Mouse (Mus musculus): ENCODE measurements around the gene Dna2. TPM values are rescaled to one million over a fixed set of nuclear protein-coding genes. Genes with fewer than 3 reads are reported as not detected.

The Dna2 gene
- polyA plus RNA-seq, 1 experiment from 2014 or later: 21.0 TPM

Other genes starting within 250 kb of the Dna2 start
- 3.2 and 3.3 TPM in 2 replicates for gene Stox1, start 220.9 kb upstream of the Dna2 start, polyA plus RNA-seq (2016; fragmentation: Nextera tagmentation; extraction: Ambion mirVana)
- gene Ccar1, start 154.7 kb upstream of the Dna2 start, polyA plus RNA-seq (2016; fragmentation: Nextera tagmentation; extraction: Ambion mirVana): 109 and 154 TPM in 2 replicates
- 26.7 and 27.5 TPM in 2 replicates for gene Tet1, start 38.0 kb upstream of the Dna2 start, polyA plus RNA-seq (2016; fragmentation: Nextera tagmentation; extraction: Ambion mirVana)
- gene Slc25a16, start 26.4 kb upstream of the Dna2 start, polyA plus RNA-seq (2016; fragmentation: Nextera tagmentation; extraction: Ambion mirVana): 9.3 and 9.6 TPM in 2 replicates
- 20.6 and 23.4 TPM in 2 replicates for gene Rufy2, start 33.2 kb downstream of the Dna2 start, polyA plus RNA-seq (2016; fragmentation: Nextera tagmentation; extraction: Ambion mirVana)
- gene Hnrnph3, start 77.2 kb downstream of the Dna2 start, polyA plus RNA-seq (2016; fragmentation: Nextera tagmentation; extraction: Ambion mirVana): 193 and 201 TPM in 2 replicates
- gene Pbld2, start 77.3 kb downstream of the Dna2 start, polyA plus RNA-seq (2016; fragmentation: Nextera tagmentation; extraction: Ambion mirVana): 0.52 and 0.88 TPM in 2 replicates
- gene Pbld1, start 113.1 kb downstream of the Dna2 start, polyA plus RNA-seq (2016; fragmentation: Nextera tagmentation; extraction: Ambion mirVana): 1.6 and 2.0 TPM in 2 replicates
- 0.16 and 0.41 TPM in 2 replicates for gene Atoh7, start 152.6 kb downstream of the Dna2 start, polyA plus RNA-seq (2016; fragmentation: Nextera tagmentation; extraction: Ambion mirVana)

Measured in hindbrain, embryonic 10.5 days (tissue).